In the genomic region with DNA sequence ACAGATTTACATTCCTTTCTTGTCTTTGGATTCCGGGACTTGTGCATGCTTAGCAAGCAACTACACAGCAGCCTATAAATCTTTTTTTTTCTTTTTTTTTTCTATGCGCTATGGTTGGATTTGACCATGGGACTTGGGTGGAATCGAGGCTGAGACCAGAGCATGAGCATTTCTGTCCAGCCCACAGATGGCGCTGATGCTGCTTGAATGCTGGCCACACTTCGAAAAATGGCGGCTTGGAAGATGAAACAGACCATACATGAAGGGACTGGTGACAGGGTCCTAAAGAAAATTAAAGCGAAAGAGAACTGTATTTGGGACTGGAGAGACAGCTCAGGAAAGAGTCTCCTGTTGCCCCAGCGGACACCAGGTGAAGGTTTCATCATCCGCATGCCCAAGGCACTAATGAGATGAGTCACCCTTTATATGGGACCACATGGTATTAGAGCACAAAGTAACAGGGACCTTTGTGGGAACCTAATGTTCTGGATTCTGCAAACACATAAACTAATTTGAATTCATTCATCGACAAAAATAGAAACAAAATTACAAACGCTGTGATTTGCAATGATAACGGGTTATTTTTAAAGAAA, we compare ENCODE assay signal across 15 mouse cellular contexts. TPM values are rescaled to one million over a fixed set of nuclear protein-coding genes. Genes with fewer than 3 reads are reported as not detected.
A peak's percentile ranks its signal among the peaks of the same experiment; 100 is the strongest.
DNase-seq lines count a peak whose midpoint lies in the region; ATAC-seq and TF ChIP-seq lines count a peak whose summit lies in the region.
"Had no signal": no experiment of that assay in that cellular context is flagged by ENCODE, and none has a peak within 500 bp of the region (broad histone marks: within the 10 kb centered on the region; RNA-seq: fewer than 3 reads in every experiment).

No protein-coding gene starts in this region.

- no peaks in the 10 kb centered on the region for H3K27me3 ChIP-seq in heart, adult 2 months (ENCODE audit: control insufficient read depth, insufficient read depth, low read length)
- no peaks in the 10 kb centered on the region for H3K27me3 ChIP-seq in heart, embryonic 11.5 days (ENCODE audit: control insufficient read depth, insufficient read depth, low read length)
- no peaks in the 10 kb centered on the region for H3K27me3 ChIP-seq in spleen, adult 2 months (ENCODE audit: control insufficient read depth, insufficient read depth, low read length)
- no peaks in the 10 kb centered on the region for H3K27me3 ChIP-seq in splenic B cell, adult 2 months (ENCODE audit: control insufficient read depth, insufficient read depth, low read length, poor library complexity, severe bottlenecking)
- no peaks in the 10 kb centered on the region for H3K27me3 ChIP-seq in midbrain, postnatal 0 days (ENCODE audit: insufficient read depth, low read length)
- no peaks in the 10 kb centered on the region for H3K27me3 ChIP-seq in forebrain, embryonic 14.5 days (replicated peaks; ENCODE audit: control insufficient read depth, insufficient read depth, low read length)
- H3K27me3 ChIP-seq: hindbrain, embryonic 15.5 days; limb, embryonic 13.5 days; midbrain, embryonic 13.5 days had no signal

- H3K36me3 ChIP-seq in heart, adult 2 months (ENCODE audit: control insufficient read depth, insufficient read depth, low read length), result no peaks in the 10 kb centered on the region
- no peaks in the 10 kb centered on the region for H3K36me3 ChIP-seq in heart, embryonic 11.5 days (ENCODE audit: control insufficient read depth, insufficient read depth, low read length)
- no peaks in the 10 kb centered on the region for H3K36me3 ChIP-seq in spleen, adult 2 months (ENCODE audit: control insufficient read depth, insufficient read depth, low read length)
- no peaks in the 10 kb centered on the region for H3K36me3 ChIP-seq in splenic B cell, adult 2 months (ENCODE audit: control insufficient read depth, insufficient read depth, low read length, poor library complexity, severe bottlenecking)
- H3K36me3 ChIP-seq in midbrain, postnatal 0 days (ENCODE audit: insufficient read depth, low read length), result no peaks in the 10 kb centered on the region
- H3K36me3 ChIP-seq in forebrain, embryonic 14.5 days (ENCODE audit: control insufficient read depth, insufficient read depth, low read length), result no peaks in the 10 kb centered on the region
- H3K36me3 ChIP-seq: midbrain, embryonic 13.5 days had no signal

- TF ChIP-seq POLR2A in heart, adult 2 months (IDR thresholded peaks at IDR 0.05; ENCODE audit: insufficient read depth, low read depth, low read length), result no peak
- TF ChIP-seq POLR2A in spleen, adult 2 months (IDR thresholded peaks at IDR 0.05; ENCODE audit: low read depth, low read length), result no peak

- H3K4me3 ChIP-seq in heart, adult 2 months, result no peak overlapping the region
- no peak overlapping the region for H3K4me3 ChIP-seq in heart, embryonic 11.5 days (ENCODE audit: low read depth, low read length)
- H3K4me3 ChIP-seq in spleen, adult 2 months (ENCODE audit: extremely low read depth, insufficient read depth, insufficient read length), result no peak overlapping the region
- no peak overlapping the region for H3K4me3 ChIP-seq in midbrain, postnatal 0 days (ENCODE audit: low read depth, low read length)
- H3K4me3 ChIP-seq in forebrain, embryonic 14.5 days (ENCODE audit: low read depth, low read length), result no peak overlapping the region
- H3K4me3 ChIP-seq: hindbrain, embryonic 15.5 days; limb, embryonic 13.5 days; midbrain, embryonic 13.5 days had no signal

- H3K4me2 ChIP-seq in heart, embryonic 11.5 days, result no peak overlapping the region
- no peak overlapping the region for H3K4me2 ChIP-seq in midbrain, postnatal 0 days (ENCODE audit: low read depth, low read length, poor library complexity, severe bottlenecking)
- no peak overlapping the region for H3K4me2 ChIP-seq in forebrain, embryonic 14.5 days (ENCODE audit: low read length)
- H3K4me2 ChIP-seq: hindbrain, embryonic 15.5 days; limb, embryonic 13.5 days; midbrain, embryonic 13.5 days had no signal

- 91% methylated on average over 12 of the region's 12 CpGs for WGBS in heart, adult 2 months
- 85% methylated on average over 12 of the region's 12 CpGs for WGBS in heart, embryonic 11.5 days (ENCODE audit: insufficient replicate concordance)
- WGBS in spleen, adult 2 months, result 88% methylated on average over 12 of the region's 12 CpGs
- WGBS in midbrain, postnatal 0 days, result 94% methylated on average over 12 of the region's 12 CpGs
- 90% methylated on average over 12 of the region's 12 CpGs for WGBS in forebrain, embryonic 14.5 days

- 0 out of 2 replicates have a peak, but pooled peaks have one; percentile 11 for TF ChIP-seq CTCF in heart, adult 2 months (IDR thresholded peaks at IDR 0.05)
- peak; percentile 67; the same call in 1 of the 2 replicates for TF ChIP-seq CTCF in spleen, adult 2 months (IDR thresholded peaks at IDR 0.05; ENCODE audit: extremely low read depth, insufficient read depth, insufficient read length, insufficient replicate concordance)
- no peak for TF ChIP-seq CTCF in midbrain, postnatal 0 days (IDR thresholded peaks at IDR 0.05)

- ATAC-seq in heart, embryonic 11.5 days (replicated peaks; ENCODE audit: insufficient number of reproducible peaks, low FRiP score, low TSS enrichment), result no peak
- ATAC-seq in midbrain, postnatal 0 days (ENCODE audit: low FRiP score), result no peak
- ATAC-seq in forebrain, embryonic 14.5 days, result no peak
- ATAC-seq: midbrain, embryonic 13.5 days had no signal

- intact Hi-C loops in heart, adult 2 months (cut with DNase I), result loop anchor here (5.0 kb wide), 1 partner anchor 383 kb away; no protein-coding TSS in a partner anchor

- H3K4me1 ChIP-seq in heart, adult 2 months (ENCODE audit: control insufficient read depth, insufficient read depth, low read length), result no peaks in the 10 kb centered on the region
- H3K4me1 ChIP-seq in heart, embryonic 11.5 days (ENCODE audit: control insufficient read depth, insufficient read depth, low read length), result no peaks in the 10 kb centered on the region
- H3K4me1 ChIP-seq in spleen, adult 2 months (ENCODE audit: control insufficient read depth, insufficient read depth, insufficient read length), result no peaks in the 10 kb centered on the region
- no peaks in the 10 kb centered on the region for H3K4me1 ChIP-seq in midbrain, postnatal 0 days (ENCODE audit: insufficient read depth, low read length)
- no peaks in the 10 kb centered on the region for H3K4me1 ChIP-seq in forebrain, embryonic 14.5 days (ENCODE audit: control insufficient read depth, insufficient read depth, low read length)
- H3K4me1 ChIP-seq: hindbrain, embryonic 15.5 days; limb, embryonic 13.5 days; midbrain, embryonic 13.5 days had no signal

- no peak for TF ChIP-seq EP300 in heart, adult 2 months (IDR thresholded peaks at IDR 0.05; ENCODE audit: insufficient read depth, low read depth, low read length)

- H3K9ac ChIP-seq in heart, adult 2 months (ENCODE audit: low read depth, low read length), result no peak overlapping the region
- no peak overlapping the region for H3K9ac ChIP-seq in heart, embryonic 11.5 days (ENCODE audit: low read depth, low read length)
- no peak overlapping the region for H3K9ac ChIP-seq in midbrain, postnatal 0 days (replicated peaks; ENCODE audit: low read length, poor library complexity, severe bottlenecking)
- H3K9ac ChIP-seq in forebrain, embryonic 14.5 days (ENCODE audit: low read length), result no peak overlapping the region
- H3K9ac ChIP-seq: hindbrain, embryonic 15.5 days; limb, embryonic 13.5 days; midbrain, embryonic 13.5 days had no signal

- H3K79me2 ChIP-seq in heart, adult 2 months (replicated peaks; ENCODE audit: control insufficient read depth, insufficient read depth, low read length), result no peaks in the 10 kb centered on the region

- no peaks in the 10 kb centered on the region for H3K9me3 ChIP-seq in heart, embryonic 11.5 days (replicated peaks; ENCODE audit: control insufficient read depth, low read length)
- H3K9me3 ChIP-seq in midbrain, postnatal 0 days (ENCODE audit: low read length), result no peaks in the 10 kb centered on the region
- H3K9me3 ChIP-seq in forebrain, embryonic 14.5 days (replicated peaks; ENCODE audit: control insufficient read depth, low read length), result no peaks in the 10 kb centered on the region
- H3K9me3 ChIP-seq: hindbrain, embryonic 15.5 days; limb, embryonic 13.5 days had no signal

- no peak for DNase-seq in heart, adult 2 months
- no peak for DNase-seq in spleen, adult 2 months (ENCODE audit: low read depth in 1 of 2, low spot score in 2 of 2)
- DNase-seq in spleen, postnatal 4 days (ENCODE audit: low spot score in 2 of 2), result no peak
- peak; percentile 73 for DNase-seq in R1 (ENCODE audit: low read depth, low spot score)
- peak; percentile 64 for DNase-seq in splenic B cell, adult 2 months (ENCODE audit: low read depth, low spot score)
- no peak for DNase-seq in midbrain, postnatal 0 days (ENCODE audit: low spot score)
- no peak for DNase-seq in forebrain, embryonic 14.5 days (ENCODE audit: low spot score)
- DNase-seq: cerebellum, adult 18-20 months; embryo, embryonic 11 days; kidney, postnatal 10 days; lung, postnatal 36 days had no signal

- no peak overlapping the region for H3K27ac ChIP-seq in heart, adult 2 months
- no peak overlapping the region for H3K27ac ChIP-seq in heart, embryonic 11.5 days (ENCODE audit: low read depth, low read length)
- no peak overlapping the region for H3K27ac ChIP-seq in spleen, adult 2 months (ENCODE audit: insufficient read depth, low read length)
- no peak overlapping the region for H3K27ac ChIP-seq in midbrain, postnatal 0 days (ENCODE audit: low read depth, low read length)
- H3K27ac ChIP-seq in forebrain, embryonic 14.5 days (ENCODE audit: low read depth, low read length), result no peak overlapping the region
- H3K27ac ChIP-seq: hindbrain, embryonic 15.5 days; limb, embryonic 13.5 days; midbrain, embryonic 13.5 days had no signal

RNA-seq across cellular contexts. Expression of a gene that starts 9.8 kb away (rescaled TPM):
- under 1 TPM; 0.18 to 0.41 TPM for total RNA-seq in heart, adult 2 months (2021)
- polyA plus RNA-seq in heart, adult 2 months (2012; rRNA removed), result 0.82 and 1.4 TPM in 2 replicates
- polyA plus RNA-seq in heart, embryonic 11.5 days (2014; fragmentation: Nextera tagmentation; extraction: Ambion mirVana), result 6.2 and 6.6 TPM in 2 replicates
- 4.2 and 10.3 TPM in 2 replicates for polyA plus RNA-seq in spleen, adult 2 months (2012; rRNA removed)
- 43.2 and 67.6 TPM in 2 replicates for total RNA-seq in midbrain, postnatal 0 days (2014; rRNA removed)
- polyA plus RNA-seq in midbrain, postnatal 0 days (2015; fragmentation: Nextera tagmentation; extraction: Ambion mirVana), result 19.8 and 21.7 TPM in 2 replicates
- 17.5 and 18.0 TPM in 2 replicates for polyA plus RNA-seq in forebrain, embryonic 14.5 days (2014; fragmentation: Nextera tagmentation; extraction: Ambion mirVana)

Comparison
In these comparisons a context has a peak if more than half of its experiments do, and no peak if none do; other contexts are left out.
1. DNase-seq: peak in R1 (single experiment) and splenic B cell, adult 2 months (single experiment); none in heart, adult 2 months (0 of 2), spleen, adult 2 months (0 of 2), spleen, postnatal 4 days (0 of 2), midbrain, postnatal 0 days (single experiment) and forebrain, embryonic 14.5 days (single experiment).